Mouse (Mus musculus) cerebellum, adult 2 months (tissue): ENCODE measurements around the gene Slc35g3.

Experiments used
- CTCF ChIP-seq: fragments of 200-500 bp; IDR thresholded peaks from 2 replicates; pipeline ENCODE4 v1.5.1; 2011; ENCODE audit warnings: low read depth, mild to moderate bottlenecking, control low read depth, low read length, moderate library complexity, borderline replicate concordance; ENCODE audit not compliant: insufficient read depth
- POLR2A ChIP-seq: fragments of 200-500 bp; IDR thresholded peaks from 2 replicates; pipeline ENCODE4 v1.6.1; 2011; ENCODE audit warnings: low read length, control low read depth, borderline replicate concordance; ENCODE audit not compliant: insufficient read depth

- no peak for TF ChIP-seq POLR2A
- no peak for TF ChIP-seq CTCF
Measured at GRCm38 (mm10) chr11:69804652-69804940, 42.8 kb upstream of the Slc35g3 start.
